Mouse (Mus musculus) embryo, embryonic 11.5 days (tissue): ENCODE results near the gene Zfp61.

Source experiments
- DNase-seq: peaks from one replicate; pipeline ENCODE4 v3.0.0-alpha.2; 2012; ENCODE audit warnings: low read depth, low spot score

Zfp61 gene

DNA sequence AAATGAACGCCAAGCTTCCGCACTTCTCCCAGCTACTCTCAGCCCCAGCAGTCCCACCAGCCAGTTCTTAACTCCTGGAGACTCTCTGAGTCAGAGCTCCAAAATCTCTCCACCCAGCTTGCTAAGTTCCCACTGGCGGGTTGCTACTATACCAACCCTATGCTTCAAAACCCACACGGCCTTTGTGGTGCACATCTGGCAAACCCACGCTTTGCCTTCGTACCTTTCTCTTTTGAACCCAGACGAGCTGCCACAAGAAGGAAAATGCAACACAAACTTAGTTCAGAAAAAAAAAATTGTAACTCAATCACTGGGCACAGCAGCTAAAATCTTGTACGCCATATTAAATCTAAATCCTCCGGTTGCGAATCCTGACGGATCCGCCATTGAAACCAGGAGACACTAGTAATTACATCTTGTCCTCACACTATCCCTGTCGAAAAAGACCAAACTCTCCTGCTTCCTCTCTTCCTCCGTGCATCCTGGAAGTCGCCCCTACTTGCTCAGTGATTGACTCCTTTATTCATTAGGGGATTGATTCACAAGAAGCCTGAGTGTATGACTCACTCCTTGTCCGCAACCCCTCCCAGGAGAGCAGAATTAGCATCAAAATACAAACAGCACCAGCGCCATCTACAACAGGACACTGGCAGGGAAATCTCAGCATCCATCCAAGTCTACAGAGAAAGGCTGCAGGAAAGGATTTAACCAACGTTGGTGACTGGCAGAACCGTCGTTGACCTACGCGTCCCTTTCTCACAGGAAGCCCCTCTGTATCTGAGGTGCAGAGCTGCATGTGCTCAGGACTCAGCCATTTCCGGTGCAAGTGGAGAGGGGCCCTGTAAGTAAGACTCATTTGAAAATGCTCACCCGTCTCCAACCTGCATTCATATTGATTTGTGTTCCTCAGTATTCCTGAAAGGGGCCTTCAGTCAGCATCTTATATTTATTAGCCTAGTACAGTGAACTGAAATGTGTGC is 32.6 kb downstream of the Zfp61 start:
- no peak for DNase-seq

DNA sequence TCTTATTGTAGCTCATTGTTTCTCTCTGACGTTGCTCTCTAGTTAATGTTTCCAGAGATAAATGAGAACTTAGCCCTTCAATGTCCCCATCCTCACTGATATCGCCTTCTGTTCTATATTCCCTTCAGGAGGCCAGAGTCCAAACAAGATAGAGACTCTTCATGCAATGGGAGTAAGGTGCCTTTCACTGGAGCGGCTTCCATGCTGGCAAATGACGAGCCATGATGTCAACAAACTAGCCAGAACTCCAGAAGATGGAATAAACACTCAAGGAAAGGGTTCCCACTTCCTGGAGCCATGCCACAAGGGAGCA is 41.1 kb downstream of the Zfp61 start:
- no peak for DNase-seq

DNA sequence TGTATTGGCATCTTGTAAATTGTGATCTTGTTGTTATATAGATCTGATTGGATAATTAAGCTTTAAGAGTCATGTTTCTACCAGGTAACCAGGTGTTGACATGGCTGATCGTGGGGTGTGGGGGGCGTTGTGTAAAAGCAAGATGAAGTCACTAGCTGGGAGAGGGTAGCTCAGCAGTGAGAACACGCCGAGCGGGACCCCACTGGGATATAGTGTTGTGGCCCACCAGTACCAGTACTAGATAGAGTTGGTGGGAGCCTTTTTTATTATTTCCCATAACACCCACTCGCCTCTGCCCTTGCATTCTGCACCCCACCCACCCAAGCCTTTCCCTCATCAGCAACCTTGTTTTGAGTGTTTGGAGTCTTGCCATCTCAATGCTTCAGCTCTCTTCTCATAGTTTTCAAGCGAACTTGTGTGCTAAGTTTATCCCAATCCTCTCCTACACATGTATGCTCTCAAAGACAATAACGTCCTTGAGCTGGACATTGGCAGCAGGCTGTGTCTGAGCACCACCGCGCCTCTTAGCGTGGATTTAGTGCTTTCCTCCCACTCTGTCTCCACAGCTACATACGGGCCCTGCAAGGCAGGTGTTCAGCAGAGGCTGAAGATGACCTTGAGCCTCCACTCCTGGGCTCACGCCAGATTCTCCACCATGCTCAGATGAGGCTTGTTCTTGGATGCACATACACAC is 41.6 kb downstream of the Zfp61 start:
- no peak for DNase-seq

DNA sequence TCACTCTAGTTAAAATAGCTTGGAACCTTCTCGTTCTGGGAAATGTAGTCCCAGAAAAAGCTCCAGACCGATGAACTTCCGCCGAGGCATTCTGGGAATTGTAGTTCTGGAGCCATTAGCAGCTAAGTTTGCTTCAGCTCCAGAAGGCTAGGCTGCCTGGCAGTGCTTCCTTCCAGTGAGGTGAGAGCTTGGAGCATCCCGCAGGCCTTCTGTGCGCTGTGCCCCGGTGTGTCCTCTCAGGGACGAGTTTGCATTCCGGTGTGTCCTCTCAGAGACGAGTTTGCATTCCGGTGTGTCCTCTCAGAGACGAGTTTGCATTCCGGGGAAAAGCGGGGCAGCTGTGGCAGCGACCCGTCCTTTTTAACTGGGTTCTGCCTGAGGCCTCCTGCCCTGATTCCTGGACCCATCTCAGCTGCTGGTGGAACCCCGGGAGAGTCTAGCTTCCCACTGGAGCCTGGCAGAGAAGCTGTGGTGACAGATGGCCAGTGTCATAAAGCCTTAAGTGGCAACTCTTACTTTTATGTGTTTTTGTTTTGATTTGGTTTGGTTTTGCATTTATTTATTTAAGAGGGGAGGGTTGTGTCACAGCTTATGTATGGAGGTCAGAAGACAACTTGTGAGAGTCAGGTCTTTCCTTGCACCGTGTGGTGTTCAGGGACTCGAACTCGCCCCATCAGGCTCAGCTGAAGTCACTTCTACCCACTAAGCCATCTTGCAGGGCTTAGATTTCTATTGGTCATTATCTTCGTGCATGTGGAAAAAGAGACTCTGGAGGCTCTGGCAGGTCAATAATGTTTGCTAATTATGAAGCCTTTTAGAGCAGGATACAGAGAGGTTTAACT is 46.2 kb downstream of the Zfp61 start, which contains the start of gene Zfp108:
Gene Zfp108 (plus strand): TSS at position 162 of the 842 bp plus-strand sequence.
- DNase-seq: peak; percentile 73

DNA sequence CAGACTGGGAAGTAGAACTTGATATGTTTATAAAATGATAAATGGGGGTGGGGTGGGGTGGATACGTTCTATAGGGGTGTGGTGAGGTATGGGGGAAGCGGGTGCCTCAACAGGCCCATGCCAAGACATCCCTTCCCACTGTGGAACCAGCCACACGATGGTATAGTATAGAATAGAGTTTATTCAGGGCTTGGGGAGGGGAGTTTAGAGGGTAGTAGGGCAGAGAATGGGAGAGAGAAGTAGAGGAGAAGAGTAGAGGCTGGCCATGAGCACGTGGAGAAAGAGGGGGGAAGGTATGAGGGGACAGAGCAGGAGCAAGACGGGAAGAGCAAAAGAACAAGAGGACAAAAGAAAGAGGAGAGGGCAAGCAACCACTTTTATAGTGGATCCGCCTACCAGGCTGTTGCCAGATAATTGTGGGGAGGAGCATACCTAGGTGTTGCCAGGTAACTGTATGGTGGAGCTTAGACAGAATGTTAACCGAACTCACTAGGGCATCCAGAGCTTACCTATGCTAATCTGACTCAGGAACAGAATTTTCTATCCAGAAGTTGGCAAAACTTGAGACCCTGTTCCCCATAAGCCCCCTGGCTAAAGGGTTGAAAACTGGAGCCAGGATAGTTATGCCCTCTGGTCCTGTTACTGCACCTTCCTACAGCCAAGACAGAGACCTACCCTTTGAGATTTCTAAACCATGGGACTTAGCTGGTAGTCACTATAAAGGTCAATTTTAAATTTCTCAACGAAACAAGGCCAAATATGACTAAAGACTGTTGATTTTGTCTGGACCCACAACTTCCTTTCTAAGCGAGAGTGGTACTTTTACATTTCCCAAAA is 47.0 kb downstream of the Zfp61 start:
- no peak for DNase-seq
